Mouse (Mus musculus) heart, embryonic 12.5 days (tissue): ENCODE measurements around the gene Hnf1a. TPM values are rescaled to one million over a fixed set of nuclear protein-coding genes. Genes with fewer than 3 reads are reported as not detected.
"Not testable (repeated sequence)": the region's sequence is repeated elsewhere in the genome, so short reads cannot be mapped to it uniquely, and the experiment has no call there.

ENCODE experiments used
- ATAC-seq: fragments of 200-750 bp; cut with Nextera tagmentation; 2 replicates; pipeline ENCODE4 v1.8.0; 2017; ENCODE audit warnings: moderate TSS enrichment, moderate library complexity; ENCODE audit not compliant: insufficient number of reproducible peaks, low FRiP score
- H3K27ac ChIP-seq: fragments of 300-500 bp; sonication (generic); 2 replicates; pipeline ENCODE4 v1.5.1; 2016; ENCODE audit warnings: mild to moderate bottlenecking, moderate library complexity; ENCODE audit not compliant: poor library complexity, severe bottlenecking
- H3K27me3 ChIP-seq: fragments of 300-500 bp; sonication (generic); replicated peaks from 2 replicates; pipeline ENCODE4 v1.6.1; 2016; ENCODE audit warnings: mild to moderate bottlenecking, moderate library complexity
- H3K36me3 ChIP-seq: fragments of 300-500 bp; sonication (generic); 2 replicates; pipeline ENCODE4 v1.6.1; 2016; ENCODE audit warnings: mild to moderate bottlenecking, moderate library complexity
- H3K4me1 ChIP-seq: fragments of 300-500 bp; sonication (generic); replicated peaks from 2 replicates; pipeline ENCODE4 v1.6.1; 2016; ENCODE audit warnings: mild to moderate bottlenecking
- H3K4me2 ChIP-seq: fragments of 300-500 bp; sonication (generic); 2 replicates; pipeline ENCODE4 v1.6.1; 2016; ENCODE audit warnings: mild to moderate bottlenecking, moderate library complexity
- H3K4me3 ChIP-seq: fragments of 300-500 bp; sonication (generic); 2 replicates; pipeline ENCODE4 v1.5.1; 2016; ENCODE audit warnings: mild to moderate bottlenecking
- H3K9ac ChIP-seq: fragments of 300-500 bp; sonication (generic); 2 replicates; pipeline ENCODE4 v1.6.1; 2016; ENCODE audit warnings: mild to moderate bottlenecking, moderate library complexity
- H3K9me3 ChIP-seq: fragments of 300-500 bp; sonication (generic); replicated peaks from 2 replicates; pipeline ENCODE4 v1.6.1; 2016; ENCODE audit warnings: mild to moderate bottlenecking, moderate library complexity
- WGBS: fragments of 180-500 bp; shearing (Covaris S2); methylation state at CpG from one replicate; pipeline ENCODE4 v1.1.7; 2016; 5-methylcytosine and 5-hydroxymethylcytosine counted together
- polyA plus RNA-seq: library from polyadenylated mRNA; unstranded; fragments of >200 nt; fragmentation: Nextera tagmentation; extraction: Ambion mirVana; gene quantifications from 2 replicates; pipeline ENCODE4 v1.2.1, GENCODE M21; 2016

Gene Hnf1a
- polyA plus RNA-seq, 1 experiment from 2014 or later, result 0.19 TPM

GRCm38 (mm10) chr5:114921551-114922365, 49.1 kb downstream of the Hnf1a start:
- Histone ChIP-seq H3K4me3 (no peak overlapping the region), H3K9ac (no peak overlapping the region), H3K9me3 (no peaks in the 10 kb centered on the region), H3K27me3 (no peaks in the 10 kb centered on the region), H3K4me1 (peaks cover 6% of the 10 kb centered on the region), H3K36me3 (no peaks in the 10 kb centered on the region), H3K27ac (no peak overlapping the region), H3K4me2 (no peak overlapping the region)
- WGBS, result 68% methylated on average over 19 of the region's 19 CpGs
- ATAC-seq, result no peak

- 89% methylated on average over 5 of the region's 5 CpGs for WGBS
These were observed 53.5 kb downstream of the Hnf1a start for GRCm38 (mm10) chr5:114917357-114917756.

GRCm38 (mm10) chr5:114916777-114917176, 54.1 kb downstream of the Hnf1a start:
- no peak overlapping the region for H3K4me2 ChIP-seq
- no peaks in the 10 kb centered on the region for H3K27me3 ChIP-seq
- 81% methylated on average over 4 of the region's 4 CpGs for WGBS
- no peaks in the 10 kb centered on the region for H3K9me3 ChIP-seq
- H3K36me3 ChIP-seq, result no peaks in the 10 kb centered on the region
- no peak overlapping the region for H3K27ac ChIP-seq
- peaks cover 7% of the 10 kb centered on the region; the same call in 1 of the 2 replicates for H3K4me1 ChIP-seq
- ATAC-seq, result no peak
- H3K4me3 ChIP-seq, result no peak overlapping the region
- H3K9ac ChIP-seq, result no peak overlapping the region

More at GRCm38 (mm10) chr5:114917357-114917756, 53.5 kb downstream of the Hnf1a start:
- H3K4me1 ChIP-seq, H3K4me3 ChIP-seq, H3K9me3 ChIP-seq, H3K4me2 ChIP-seq, H3K27ac ChIP-seq, ATAC-seq, H3K9ac ChIP-seq, H3K36me3 ChIP-seq, H3K27me3 ChIP-seq: not testable (repeated sequence)

- Histone ChIP-seq H3K4me1 (peaks cover 7% of the 10 kb centered on the region; the same call in 1 of the 2 replicates), H3K36me3 (no peaks in the 10 kb centered on the region), H3K27me3 (no peaks in the 10 kb centered on the region), H3K4me3 (no peak overlapping the region), H3K9ac (no peak overlapping the region), H3K9me3 (no peaks in the 10 kb centered on the region), H3K4me2 (no peak overlapping the region), H3K27ac (no peak overlapping the region)
- 77% methylated on average over 5 of the region's 5 CpGs for WGBS
- no peak for ATAC-seq
These were observed 55.0 kb downstream of the Hnf1a start for GRCm38 (mm10) chr5:114915854-114916253.

- 65% methylated on average over 8 of the region's 8 CpGs for WGBS
- Histone ChIP-seq H3K36me3 (no peaks in the 10 kb centered on the region), H3K9me3 (no peaks in the 10 kb centered on the region), H3K4me3 (no peak overlapping the region), H3K27ac (no peak overlapping the region), H3K27me3 (no peaks in the 10 kb centered on the region), H3K4me2 (no peak overlapping the region), H3K4me1 (peaks cover 7% of the 10 kb centered on the region; the same call in 1 of the 2 replicates), H3K9ac (no peak overlapping the region)
- ATAC-seq, result no peak
These were observed 56.0 kb downstream of the Hnf1a start for GRCm38 (mm10) chr5:114914855-114915254.

GRCm38 (mm10) chr5:114913686-114914085, 57.2 kb downstream of the Hnf1a start:
- no peaks in the 10 kb centered on the region for H3K27me3 ChIP-seq
- H3K36me3 ChIP-seq, result no peaks in the 10 kb centered on the region
- no peak overlapping the region for H3K4me3 ChIP-seq
- H3K4me2 ChIP-seq, result no peak overlapping the region
- 59% methylated on average over 4 of the region's 4 CpGs for WGBS
- ATAC-seq, result no peak
- H3K9ac ChIP-seq, result no peak overlapping the region
- H3K27ac ChIP-seq, result no peak overlapping the region
- H3K4me1 ChIP-seq, result peaks cover 7% of the 10 kb centered on the region; the same call in 1 of the 2 replicates
- no peaks in the 10 kb centered on the region for H3K9me3 ChIP-seq

GRCm38 (mm10) chr5:114908598-114909305, 62.1 kb downstream of the Hnf1a start:
- no peak overlapping the region for H3K4me3 ChIP-seq
- no peaks in the 10 kb centered on the region for H3K27me3 ChIP-seq
- H3K36me3 ChIP-seq, result no peaks in the 10 kb centered on the region
- no peak overlapping the region for H3K9ac ChIP-seq
- H3K4me1 ChIP-seq, result no peaks in the 10 kb centered on the region
- H3K27ac ChIP-seq, result no peak overlapping the region
- 0 out of 2 replicates have a peak overlapping the region, but pooled peaks have one; percentile 3 for H3K4me2 ChIP-seq
- H3K9me3 ChIP-seq, result no peaks in the 10 kb centered on the region
- ATAC-seq, result no peak
- 51% methylated on average over 13 of the region's 13 CpGs for WGBS

GRCm38 (mm10) chr5:114902413-114902812, 68.5 kb downstream of the Hnf1a start:
- Histone ChIP-seq H3K9me3 (no peaks in the 10 kb centered on the region), H3K9ac (no peak overlapping the region), H3K27me3 (peaks cover 8% of the 10 kb centered on the region; the same call in 1 of the 2 replicates), H3K27ac (no peak overlapping the region), H3K36me3 (no peaks in the 10 kb centered on the region), H3K4me3 (no peak overlapping the region), H3K4me2 (no peak overlapping the region), H3K4me1 (peaks cover 4% of the 10 kb centered on the region)
- WGBS, result 35% methylated on average over 1 of the region's 1 CpGs
- ATAC-seq, result no peak

Other genes with a start within 250 kb of the Hnf1a start
- gene Ankrd13a, start 196.4 kb downstream of the Hnf1a start, polyA plus RNA-seq, result 45.2 and 45.6 TPM in 2 replicates
- 33.6 and 36.4 TPM in 2 replicates for gene Git2, start 195.6 kb downstream of the Hnf1a start, polyA plus RNA-seq
- gene 1500011B03Rik, start 147.6 kb downstream of the Hnf1a start, polyA plus RNA-seq, result 53.2 and 57.5 TPM in 2 replicates
- not detected in 2 replicates for gene 4930519G04Rik, start 117.4 kb downstream of the Hnf1a start, polyA plus RNA-seq
- gene Gm9936, start 112.4 kb downstream of the Hnf1a start, polyA plus RNA-seq, result 0.06 TPM in 1 of 2 replicates, not detected in the other
- gene Oasl2, start 74.2 kb downstream of the Hnf1a start, polyA plus RNA-seq, result 3.8 and 4.0 TPM in 2 replicates
- gene Oasl1, start 47.9 kb downstream of the Hnf1a start, polyA plus RNA-seq, result 0.46 and 0.65 TPM in 2 replicates
- 37.2 and 40.9 TPM in 2 replicates for gene 2210016L21Rik, start 28.9 kb downstream of the Hnf1a start, polyA plus RNA-seq
- gene Sppl3, start 40.0 kb upstream of the Hnf1a start, polyA plus RNA-seq, result 18.2 and 18.9 TPM in 2 replicates
- gene Gm10401, start 127.2 kb upstream of the Hnf1a start, polyA plus RNA-seq, result 14.1 and 15.7 TPM in 2 replicates
- gene Acads, start 148.3 kb upstream of the Hnf1a start, polyA plus RNA-seq, result 114 and 123 TPM in 2 replicates
- 22.8 and 23.2 TPM in 2 replicates for gene Unc119b, start 163.9 kb upstream of the Hnf1a start, polyA plus RNA-seq
- gene Mlec, start 187.1 kb upstream of the Hnf1a start, polyA plus RNA-seq, result 103 and 105 TPM in 2 replicates
- gene Cabp1, start 223.3 kb upstream of the Hnf1a start, polyA plus RNA-seq, result 0.34 and 0.54 TPM in 2 replicates